In the genomic region with DNA sequence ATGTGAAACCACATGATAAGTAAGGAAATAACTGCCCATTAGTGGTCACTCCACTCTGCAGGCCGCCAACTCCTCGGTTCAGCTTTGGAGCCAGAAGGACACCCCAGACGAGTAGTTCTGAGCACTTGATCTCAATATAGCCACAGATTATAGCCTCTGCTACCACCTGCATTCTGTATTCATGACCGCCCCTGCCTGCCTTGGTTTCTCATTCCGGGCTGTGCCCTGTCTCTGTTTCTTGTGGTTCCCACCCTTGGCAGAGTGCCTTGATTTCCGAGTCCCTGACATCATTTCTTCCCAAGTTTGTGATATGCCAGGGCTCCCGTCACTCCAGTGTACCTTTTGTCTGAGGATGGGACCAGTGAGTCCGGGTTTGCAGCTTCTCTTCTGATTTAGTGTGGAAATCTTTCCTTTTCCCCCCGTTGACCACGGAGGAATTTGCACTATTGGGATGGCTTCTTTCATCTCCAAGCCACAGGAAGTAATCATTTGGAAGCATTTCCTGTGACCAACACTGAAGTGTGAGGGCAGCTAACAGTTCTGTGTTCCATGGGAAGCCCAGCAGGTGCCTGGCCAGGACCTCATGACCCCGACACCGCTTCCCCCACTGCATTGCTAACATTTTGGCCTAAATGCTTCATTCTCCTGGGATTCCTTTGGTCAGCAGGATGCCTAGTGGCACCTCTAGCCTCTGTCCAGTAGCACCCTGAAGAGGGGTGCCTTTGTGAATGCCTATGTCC, we compare ENCODE assay signal across 13 mouse cellular contexts.
DNase-seq lines count a peak whose midpoint lies in the region; ATAC-seq lines count a peak whose summit lies in the region.
"Had no signal": no experiment of that assay in that cellular context is flagged by ENCODE, and none has a peak within 500 bp of the region (broad histone marks: within the 10 kb centered on the region; RNA-seq: fewer than 3 reads in every experiment).

No protein-coding gene starts in this region.

- DNase-seq in forebrain, embryonic 10.5 days (ENCODE audit: extremely low spot score, low spot score), result no peak
- DNase-seq in forebrain, embryonic 14.5 days (ENCODE audit: low spot score), result no peak
- peak; percentile 33 for DNase-seq in kidney, postnatal 10 days
- no peak for DNase-seq in kidney, postnatal 36 days
- DNase-seq in embryonic facial prominence, embryonic 14.5 days (ENCODE audit: low spot score), result peak; percentile 68
- DNase-seq in urinary bladder, postnatal 4 days (ENCODE audit: low spot score in 2 of 2), result no peak
- DNase-seq in thymus, postnatal 25 days, result no peak
- DNase-seq: right cerebral cortex, postnatal 25 days; thymus, postnatal 14 days had no signal

- no peaks in the 10 kb centered on the region for H3K36me3 ChIP-seq in forebrain, embryonic 10.5 days (replicated peaks)
- H3K36me3 ChIP-seq in forebrain, embryonic 14.5 days (ENCODE audit: control insufficient read depth, insufficient read depth, low read length), result no peaks in the 10 kb centered on the region
- H3K36me3 ChIP-seq in embryonic facial prominence, embryonic 14.5 days (ENCODE audit: control insufficient read depth, insufficient read depth, low read length), result no peaks in the 10 kb centered on the region
- no peaks in the 10 kb centered on the region for H3K36me3 ChIP-seq in lung, embryonic 15.5 days
- H3K36me3 ChIP-seq: limb, embryonic 13.5 days had no signal

- no peak overlapping the region for H3K9ac ChIP-seq in forebrain, embryonic 14.5 days (ENCODE audit: low read length)
- no peak overlapping the region for H3K9ac ChIP-seq in embryonic facial prominence, embryonic 14.5 days (ENCODE audit: low read depth, low read length)
- no peak overlapping the region for H3K9ac ChIP-seq in lung, embryonic 15.5 days
- H3K9ac ChIP-seq: limb, embryonic 13.5 days had no signal

- ATAC-seq in forebrain, embryonic 14.5 days, result no peak
- ATAC-seq in embryonic facial prominence, embryonic 14.5 days (ENCODE audit: low read depth), result peak; percentile 79
- ATAC-seq in lung, embryonic 15.5 days (ENCODE audit: borderline replicate concordance, extremely low read depth, low FRiP score, low TSS enrichment), result no peak
- ATAC-seq: CD4-positive, CD25-positive, alpha-beta regulatory T cell, adult 4 months; inflammation-experienced regulatory T-cells, adult 6 months had no signal

- no peak overlapping the region for H3K4me3 ChIP-seq in forebrain, embryonic 10.5 days
- H3K4me3 ChIP-seq in forebrain, embryonic 14.5 days (ENCODE audit: low read depth, low read length), result no peak overlapping the region
- H3K4me3 ChIP-seq in embryonic facial prominence, embryonic 14.5 days (ENCODE audit: low read depth, low read length), result no peak overlapping the region
- no peak overlapping the region for H3K4me3 ChIP-seq in lung, embryonic 15.5 days
- H3K4me3 ChIP-seq: limb, embryonic 13.5 days had no signal

- peak overlapping the region; percentile 45 for H3K27ac ChIP-seq in forebrain, embryonic 10.5 days
- no peak overlapping the region for H3K27ac ChIP-seq in forebrain, embryonic 14.5 days (ENCODE audit: low read depth, low read length)
- H3K27ac ChIP-seq in embryonic facial prominence, embryonic 14.5 days (replicated peaks; ENCODE audit: low read depth, low read length), result peak overlapping the region; percentile 56
- H3K27ac ChIP-seq in lung, embryonic 15.5 days, result peak overlapping the region; percentile 56
- H3K27ac ChIP-seq: limb, embryonic 13.5 days had no signal

- 0 out of 2 replicates have a peak, but pooled peaks cover 6% of the 10 kb centered on the region for H3K27me3 ChIP-seq in forebrain, embryonic 10.5 days (ENCODE audit: poor library complexity, severe bottlenecking)
- no peaks in the 10 kb centered on the region for H3K27me3 ChIP-seq in forebrain, embryonic 14.5 days (replicated peaks; ENCODE audit: control insufficient read depth, insufficient read depth, low read length)
- no peaks in the 10 kb centered on the region for H3K27me3 ChIP-seq in embryonic facial prominence, embryonic 14.5 days (replicated peaks; ENCODE audit: control insufficient read depth, insufficient read depth, low read length)
- no peaks in the 10 kb centered on the region for H3K27me3 ChIP-seq in lung, embryonic 15.5 days
- H3K27me3 ChIP-seq: limb, embryonic 13.5 days had no signal

- H3K4me2 ChIP-seq in forebrain, embryonic 14.5 days (ENCODE audit: low read length), result no peak overlapping the region
- no peak overlapping the region for H3K4me2 ChIP-seq in embryonic facial prominence, embryonic 14.5 days (ENCODE audit: low read depth, low read length)
- no peak overlapping the region for H3K4me2 ChIP-seq in lung, embryonic 15.5 days
- H3K4me2 ChIP-seq: limb, embryonic 13.5 days had no signal

- no peaks in the 10 kb centered on the region for H3K9me3 ChIP-seq in forebrain, embryonic 10.5 days
- no peaks in the 10 kb centered on the region for H3K9me3 ChIP-seq in forebrain, embryonic 14.5 days (replicated peaks; ENCODE audit: control insufficient read depth, low read length)
- H3K9me3 ChIP-seq in embryonic facial prominence, embryonic 14.5 days (ENCODE audit: control insufficient read depth, low read length), result no peaks in the 10 kb centered on the region
- H3K9me3 ChIP-seq in lung, embryonic 15.5 days, result no peaks in the 10 kb centered on the region
- H3K9me3 ChIP-seq: limb, embryonic 13.5 days had no signal

- peaks cover 36% of the 10 kb centered on the region for H3K4me1 ChIP-seq in forebrain, embryonic 10.5 days
- peaks cover 20% of the 10 kb centered on the region; the same call in 1 of the 2 replicates for H3K4me1 ChIP-seq in forebrain, embryonic 14.5 days (ENCODE audit: control insufficient read depth, insufficient read depth, low read length)
- peaks cover 36% of the 10 kb centered on the region for H3K4me1 ChIP-seq in embryonic facial prominence, embryonic 14.5 days (ENCODE audit: control insufficient read depth, insufficient read depth, low read length)
- peaks cover 22% of the 10 kb centered on the region for H3K4me1 ChIP-seq in lung, embryonic 15.5 days

- 87% methylated on average over 12 of the region's 12 CpGs for WGBS in forebrain, embryonic 10.5 days
- WGBS in forebrain, embryonic 14.5 days, result 78% methylated on average over 12 of the region's 12 CpGs
- WGBS in embryonic facial prominence, embryonic 14.5 days, result 60% methylated on average over 12 of the region's 12 CpGs
- 64% methylated on average over 12 of the region's 12 CpGs for WGBS in lung, embryonic 15.5 days

Comparison
In these comparisons a context has a peak if more than half of its experiments do, and no peak if none do; other contexts are left out.
1. DNase-seq: peak in kidney, postnatal 10 days (single experiment) and embryonic facial prominence, embryonic 14.5 days (single experiment); none in forebrain, embryonic 10.5 days (single experiment), forebrain, embryonic 14.5 days (single experiment), kidney, postnatal 36 days (0 of 2), urinary bladder, postnatal 4 days (0 of 2) and thymus, postnatal 25 days (single experiment).